Mouse (Mus musculus) heart, embryonic 16.5 days (tissue): Measurements from ENCODE around the gene Timm29. TPM values are rescaled to one million over a fixed set of nuclear protein-coding genes. Genes with fewer than 3 reads are reported as not detected.

Source experiments
- microRNA counts: library from miRNA; unstranded; fragments of <30 nt; microRNA quantifications from one replicate; lab custom pipeline; 2016
- microRNA-seq: library from miRNA; unstranded; fragments of <30 nt; microRNA quantifications from one replicate; pipeline ENCODE4, GENCODE M21; 2017
- polyA plus RNA-seq: library from polyadenylated mRNA; unstranded; fragments of >200 nt; fragmentation: Nextera tagmentation; extraction: Ambion mirVana; gene quantifications from 2 replicates; pipeline ENCODE4 v1.2.1, GENCODE M21; 2015

Gene Timm29
- polyA plus RNA-seq, 1 experiment from 2014 or later: 28.4 TPM

MicroRNA genes within 50 kb of the gene (microRNA counts, 519-probe panel; counts per million panel counts)
- microRNA mmu-miR-1946b (lab: Ali Mortazavi, UCI): not detected

Small RNA genes lying within 50 kb of the gene (microRNA-seq; reads per million reads assigned to microRNA genes)
- not detected for gene Mir1946b

Other genes with a start within 250 kb of the Timm29 start
- 105 and 108 TPM in 2 replicates for gene Ilf3, start 224.9 kb upstream of the Timm29 start, polyA plus RNA-seq
- gene Qtrt1, start 180.9 kb upstream of the Timm29 start, polyA plus RNA-seq: 23.0 and 24.3 TPM in 2 replicates
- 73.7 and 75.0 TPM in 2 replicates for gene Dnm2, start 167.8 kb upstream of the Timm29 start, polyA plus RNA-seq
- gene Tmed1, start 82.5 kb upstream of the Timm29 start, polyA plus RNA-seq: 81.2 and 90.1 TPM in 2 replicates
- gene AB124611, start 66.5 kb upstream of the Timm29 start, polyA plus RNA-seq: 3.2 and 3.7 TPM in 2 replicates
- gene Carm1, start 45.8 kb upstream of the Timm29 start, polyA plus RNA-seq: 17.2 and 21.8 TPM in 2 replicates
- gene Yipf2, start 106 bp downstream of the Timm29 start, polyA plus RNA-seq: 16.4 and 17.7 TPM in 2 replicates
- gene Smarca4, start 23.4 kb downstream of the Timm29 start, polyA plus RNA-seq: 50.7 and 52.5 TPM in 2 replicates
- gene Ldlr, start 130.8 kb downstream of the Timm29 start, polyA plus RNA-seq: 17.7 and 19.1 TPM in 2 replicates
- 91.4 and 93.2 TPM in 2 replicates for gene Spc24, start 167.6 kb downstream of the Timm29 start, polyA plus RNA-seq
- 16.6 and 21.8 TPM in 2 replicates for gene Kank2, start 206.0 kb downstream of the Timm29 start, polyA plus RNA-seq
- 1.7 and 2.4 TPM in 2 replicates for gene Angptl8, start 242.8 kb downstream of the Timm29 start, polyA plus RNA-seq